Mouse (Mus musculus) brain, embryonic 14.5 days (tissue): ENCODE data around the gene Itpr1. TPM values are rescaled to one million over a fixed set of nuclear protein-coding genes. Genes with fewer than 3 reads are reported as not detected.

Source experiments
- DNase-seq: peaks from one replicate; pipeline ENCODE4 v3.0.0-alpha.2; 2011; ENCODE audit warnings: low read depth
- CTCF ChIP-seq: fragments of 200-500 bp; IDR thresholded peaks from 2 replicates; pipeline ENCODE4 v1.5.1; 2012; ENCODE audit warnings: inconsistent platforms, mild to moderate bottlenecking, moderate library complexity, borderline replicate concordance; ENCODE audit not compliant: insufficient read depth, insufficient read length; ENCODE audit errors: extremely low read depth
- POLR2A ChIP-seq: fragments of 200-500 bp; IDR thresholded peaks from 2 replicates; pipeline ENCODE4 v1.6.1; 2012; ENCODE audit warnings: mild to moderate bottlenecking, inconsistent platforms, borderline replicate concordance; ENCODE audit not compliant: poor library complexity, insufficient read depth, insufficient read length, severe bottlenecking; ENCODE audit errors: extremely low read depth
- polyA plus RNA-seq: library from polyadenylated mRNA; depleted of rRNA; stranded (reverse); fragments of >200 nt; gene quantifications from 2 replicates; pipeline ENCODE4 v1.2.3, GENCODE M21; 2012

Gene Itpr1
- polyA plus RNA-seq, 1 experiment, result 9.9 TPM

- TF ChIP-seq CTCF (no peak), POLR2A (no peak)
- DNase-seq, result no peak
Measured at GRCm38 (mm10) chr6:108233070-108233469, 20.2 kb downstream of the Itpr1 start.

- TF ChIP-seq POLR2A (no peak), CTCF (no peak)
Measured at GRCm38 (mm10) chr6:108234536-108234935, 21.6 kb downstream of the Itpr1 start.

GRCm38 (mm10) chr6:108235680-108236123 lies 22.8 kb downstream of the Itpr1 start:
- DNase-seq, result peak; percentile 45
- TF ChIP-seq CTCF, result no peak
- no peak for TF ChIP-seq POLR2A

More at GRCm38 (mm10) chr6:108234536-108234935, 21.6 kb downstream of the Itpr1 start:
- DNase-seq, result no peak

- TF ChIP-seq CTCF (no peak), POLR2A (no peak)
- DNase-seq, result peak; percentile 94
Measured at GRCm38 (mm10) chr6:108236411-108236921, 23.6 kb downstream of the Itpr1 start.

- no peak for DNase-seq
- TF ChIP-seq CTCF, result no peak
- TF ChIP-seq POLR2A, result no peak
Measured at GRCm38 (mm10) chr6:108236996-108237395, 24.1 kb downstream of the Itpr1 start.

GRCm38 (mm10) chr6:108237585-108237984 lies 24.7 kb downstream of the Itpr1 start:
- peak; percentile 59 for DNase-seq

GRCm38 (mm10) chr6:108238011-108238410 lies 25.1 kb downstream of the Itpr1 start:
- TF ChIP-seq CTCF, result no peak
- no peak for TF ChIP-seq POLR2A
- no peak for DNase-seq

More at GRCm38 (mm10) chr6:108237585-108237984, 24.7 kb downstream of the Itpr1 start:
- TF ChIP-seq CTCF, result no peak
- no peak for TF ChIP-seq POLR2A

- TF ChIP-seq POLR2A (no peak), CTCF (no peak)
Measured at GRCm38 (mm10) chr6:108239056-108239455, 26.2 kb downstream of the Itpr1 start.

GRCm38 (mm10) chr6:108240004-108240403 lies 27.1 kb downstream of the Itpr1 start:
- no peak for TF ChIP-seq CTCF
- no peak for TF ChIP-seq POLR2A
- no peak for DNase-seq

More at GRCm38 (mm10) chr6:108239056-108239455, 26.2 kb downstream of the Itpr1 start:
- DNase-seq, result no peak

GRCm38 (mm10) chr6:108240754-108241153 lies 27.9 kb downstream of the Itpr1 start:
- DNase-seq, result peak; percentile 68
- TF ChIP-seq CTCF (no peak), POLR2A (no peak)

GRCm38 (mm10) chr6:108244571-108244970 lies 31.7 kb downstream of the Itpr1 start:
- no peak for TF ChIP-seq POLR2A
- TF ChIP-seq CTCF, result no peak

More at GRCm38 (mm10) chr6:108244571-108244970, 31.7 kb downstream of the Itpr1 start:
- no peak for DNase-seq
